Mouse (Mus musculus) lung, adult 2 months (tissue): ENCODE results near the gene Pign. TPM values are rescaled to one million over a fixed set of nuclear protein-coding genes. Genes with fewer than 3 reads are reported as not detected.
A peak's percentile ranks its signal among the peaks of the same experiment; 100 is the strongest.

ENCODE experiments used
- DNase-seq: peaks from one replicate; pipeline ENCODE4 v3.0.0; 2022
- H3K4me1 ChIP-seq: fragments of 200-500 bp; 2 replicates; pipeline ENCODE4 v1.6.1; 2011; ENCODE audit warnings: low read length; ENCODE audit not compliant: control insufficient read depth, insufficient read depth
- H3K4me3 ChIP-seq: fragments of 200-500 bp; replicated peaks from 2 replicates; pipeline ENCODE3; 2011; ENCODE audit warnings: low read depth, mild to moderate bottlenecking, control low read depth, low read length; ENCODE audit errors: extremely low read depth
- CTCF ChIP-seq: fragments of 200-500 bp; IDR thresholded peaks from 2 replicates; pipeline ENCODE4 v1.5.1; 2011; ENCODE audit warnings: mild to moderate bottlenecking, low read length, control low read depth; ENCODE audit not compliant: insufficient read depth
- POLR2A ChIP-seq: fragments of 200-500 bp; IDR thresholded peaks from 2 replicates; pipeline ENCODE4 v1.6.1; 2011; ENCODE audit warnings: low read depth, mild to moderate bottlenecking, control low read depth, low read length, borderline replicate concordance; ENCODE audit errors: extremely low read depth
- WGBS: fragments of 180-500 bp; shearing (Covaris S2); methylation state at CpG from one replicate; pipeline ENCODE4 v1.1.7; 2018; 5-methylcytosine and 5-hydroxymethylcytosine counted together
- polyA plus RNA-seq: library from polyadenylated mRNA; depleted of rRNA; stranded (reverse); fragments of >200 nt; gene quantifications from 2 replicates; pipeline ENCODE4 v1.2.3, GENCODE M21; 2012

Gene Pign
- polyA plus RNA-seq, 1 experiment, result 27.6 TPM

DNA sequence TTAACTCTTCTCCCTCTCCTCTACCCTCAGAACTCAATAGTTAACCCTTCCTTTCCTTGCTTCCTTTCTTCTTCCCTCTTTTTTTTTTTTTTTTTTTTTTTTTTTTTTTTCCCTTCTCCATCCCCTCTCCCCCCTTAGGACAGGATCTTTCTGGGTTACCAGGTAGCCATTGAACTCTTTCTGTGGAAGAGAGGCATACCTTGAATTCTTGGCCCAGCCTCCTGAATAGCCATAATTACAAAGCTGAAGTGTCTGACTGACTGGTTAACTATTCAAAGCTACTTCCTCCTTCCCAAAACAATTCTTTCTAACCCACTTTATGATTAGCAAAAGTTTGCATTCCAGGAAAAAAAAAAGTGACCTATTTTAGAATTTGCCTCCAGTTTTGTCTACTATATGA is 6.2 kb upstream of the Pign start:
- TF ChIP-seq POLR2A (no peak), CTCF (no peak)
- Histone ChIP-seq H3K4me1 (peaks cover 5% of the 10 kb centered on the region), H3K4me3 (no peak overlapping the region)
- DNase-seq, result no peak

DNA sequence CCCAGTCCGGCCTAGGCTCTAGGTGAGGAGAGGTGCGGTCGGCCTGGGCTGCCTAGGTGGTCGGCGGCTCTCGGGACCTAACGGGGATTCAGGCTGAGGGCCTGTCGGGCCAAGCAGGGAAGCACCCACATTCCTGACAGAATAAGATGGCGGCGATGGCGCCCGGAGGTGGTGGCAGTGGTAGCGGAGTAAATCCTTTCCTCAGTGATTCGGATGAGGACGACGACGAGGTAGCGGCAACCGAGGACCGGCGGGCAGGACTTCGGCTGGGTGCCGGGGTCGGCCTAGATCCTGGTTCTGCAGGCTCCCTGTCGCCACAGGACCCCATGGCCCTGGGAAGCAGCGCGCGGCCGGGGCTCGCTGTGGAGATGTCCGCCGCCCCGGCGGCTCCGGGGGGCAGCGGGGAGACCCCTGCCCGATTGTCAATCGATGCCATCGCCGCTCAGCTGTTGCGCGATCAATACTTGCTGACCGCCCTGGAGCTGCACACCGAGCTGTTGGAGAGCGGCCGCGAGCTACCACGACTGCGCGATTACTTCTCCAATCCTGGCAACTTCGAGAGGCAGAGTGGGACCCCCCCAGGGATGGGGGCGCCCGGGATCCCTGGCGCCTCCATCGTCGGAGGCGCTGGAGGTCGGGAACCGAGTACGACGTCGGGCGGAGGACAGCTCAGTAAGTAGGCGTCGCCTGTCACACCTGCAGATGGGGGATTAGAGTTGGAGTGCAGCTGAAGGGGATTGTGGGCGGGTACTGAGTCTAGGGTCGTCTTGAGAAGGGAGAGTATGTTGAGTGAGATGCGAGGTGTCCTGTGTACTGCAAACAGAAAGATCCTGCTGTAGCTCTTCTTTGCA is 710 bp upstream of the Pign start:
- Histone ChIP-seq H3K4me3 (peak overlapping the region; percentile 100), H3K4me1 (peaks cover 5% of the 10 kb centered on the region)
- TF ChIP-seq CTCF (no peak), POLR2A (no peak)
- DNase-seq, result peak; percentile 26
- under 1% methylated on average over 68 of the region's 68 CpGs for WGBS

DNA sequence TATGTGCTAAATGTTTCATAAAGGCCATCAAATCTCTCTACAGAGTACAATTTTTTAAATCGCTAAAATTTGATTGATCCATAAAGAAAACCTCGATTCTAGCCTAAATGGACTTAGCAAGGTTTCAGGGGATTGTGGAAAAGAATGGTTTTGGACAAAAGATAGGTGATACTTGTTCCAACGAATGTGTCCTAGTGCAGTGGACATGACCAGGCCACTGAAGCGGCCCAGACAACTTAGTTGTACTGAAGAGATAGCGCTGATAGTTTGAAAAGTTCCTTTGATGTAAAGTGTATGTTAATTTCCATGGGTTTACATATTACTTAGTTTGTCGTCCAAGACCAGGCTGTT is 682 bp downstream of the Pign start:
- Histone ChIP-seq H3K4me3 (peak overlapping the region; percentile 94), H3K4me1 (peaks cover 3% of the 10 kb centered on the region)
- DNase-seq, result no peak
- WGBS, result 6% methylated on average over 6 of the region's 6 CpGs
- TF ChIP-seq POLR2A (no peak), CTCF (no peak)

DNA sequence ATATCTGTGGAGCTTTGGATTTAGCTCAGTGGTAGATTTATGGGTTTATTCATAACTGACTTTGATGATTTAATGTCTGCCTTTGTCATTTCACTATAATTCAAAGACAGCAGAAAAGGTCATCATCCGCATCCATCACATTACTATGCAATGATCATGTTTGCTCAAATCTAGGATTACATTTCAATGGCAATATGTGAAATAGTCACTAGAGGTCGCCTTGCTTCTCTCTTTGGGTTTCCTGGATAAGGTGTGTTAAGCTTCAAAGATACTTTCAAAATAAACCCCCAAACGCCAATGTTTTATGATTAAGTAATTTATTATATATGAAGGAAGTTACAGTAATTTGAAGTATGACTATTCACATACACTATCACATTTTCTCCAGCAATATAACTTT is 3.5 kb downstream of the Pign start:
- H3K4me3 ChIP-seq, result no peak overlapping the region
- WGBS, result 15% methylated on average over 3 of the region's 3 CpGs
- H3K4me1 ChIP-seq, result no peaks in the 10 kb centered on the region; the same call in none of the 2 replicates
- TF ChIP-seq POLR2A (no peak), CTCF (peak; percentile 27; the same call in 1 of the 2 replicates)
- DNase-seq, result no peak

DNA sequence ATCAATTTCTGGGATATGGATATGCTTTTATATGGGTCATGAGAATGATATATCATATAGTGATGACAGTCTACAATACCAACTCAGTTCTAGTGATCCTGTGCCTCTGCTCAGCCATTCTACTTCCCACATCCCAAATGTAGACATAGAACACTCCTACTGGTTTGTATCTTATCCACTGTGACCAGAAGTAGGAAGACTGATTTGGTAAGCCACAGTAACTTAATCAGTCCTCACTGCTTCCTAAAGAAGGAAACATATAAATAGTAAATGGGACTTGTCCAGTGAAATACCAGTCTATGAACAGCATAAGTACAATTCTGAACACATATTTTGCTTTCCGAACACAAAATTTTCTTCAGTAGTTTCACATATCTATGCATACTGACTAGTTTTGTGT is 9.5 kb downstream of the Pign start:
- Histone ChIP-seq H3K4me3 (no peak overlapping the region), H3K4me1 (no peaks in the 10 kb centered on the region)
- no peak for DNase-seq
- TF ChIP-seq POLR2A (no peak), CTCF (no peak)
- 93% methylated on average over 1 of the region's 1 CpGs for WGBS

DNA sequence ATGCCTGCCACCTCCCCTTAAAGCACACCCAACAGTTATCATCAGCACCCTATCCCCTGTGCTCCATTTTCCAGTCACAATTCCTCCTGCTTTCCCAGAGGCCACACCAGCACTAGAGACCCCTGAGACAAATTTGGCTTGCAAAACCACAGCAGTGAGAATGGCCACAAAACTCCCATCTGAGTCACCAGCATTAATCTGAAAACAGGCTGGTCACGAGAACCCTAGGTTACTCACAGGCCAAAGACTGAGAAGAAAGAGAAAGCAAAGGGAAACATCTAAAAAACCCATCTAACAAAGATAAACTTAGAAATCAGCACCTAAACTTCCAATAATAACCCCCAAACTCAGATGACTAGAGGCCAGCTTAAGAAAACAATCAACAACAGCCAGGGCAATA is 12.8 kb downstream of the Pign start:
- 91% methylated on average over 1 of the region's 1 CpGs for WGBS
- H3K4me3 ChIP-seq, result no peak overlapping the region
- H3K4me1 ChIP-seq, result no peaks in the 10 kb centered on the region
- no peak for DNase-seq
- no peak for TF ChIP-seq POLR2A
- no peak for TF ChIP-seq CTCF

DNA sequence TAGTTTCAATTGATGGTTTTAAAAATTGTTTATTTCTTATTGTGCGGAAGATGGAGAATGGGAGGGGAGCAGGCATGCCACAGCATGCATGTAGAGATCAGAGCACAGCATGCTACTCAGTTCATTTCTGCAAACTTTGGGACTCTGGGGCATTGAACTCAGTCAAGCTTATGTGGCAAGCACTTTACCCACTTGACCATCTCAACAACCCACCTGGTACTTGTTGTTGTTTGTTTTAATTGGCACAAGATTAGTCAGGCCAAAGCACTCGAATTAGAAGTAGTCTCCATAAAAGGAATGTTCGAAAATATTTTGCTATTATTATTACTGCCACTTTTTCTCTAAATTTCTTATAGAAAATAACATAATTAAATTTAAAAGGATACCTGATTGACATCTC is 19.4 kb downstream of the Pign start:
- 65% methylated on average over 3 of the region's 3 CpGs for WGBS
- no peak for TF ChIP-seq POLR2A
- TF ChIP-seq CTCF, result no peak
- no peak overlapping the region for H3K4me3 ChIP-seq
- no peak for DNase-seq
- no peaks in the 10 kb centered on the region for H3K4me1 ChIP-seq

DNA sequence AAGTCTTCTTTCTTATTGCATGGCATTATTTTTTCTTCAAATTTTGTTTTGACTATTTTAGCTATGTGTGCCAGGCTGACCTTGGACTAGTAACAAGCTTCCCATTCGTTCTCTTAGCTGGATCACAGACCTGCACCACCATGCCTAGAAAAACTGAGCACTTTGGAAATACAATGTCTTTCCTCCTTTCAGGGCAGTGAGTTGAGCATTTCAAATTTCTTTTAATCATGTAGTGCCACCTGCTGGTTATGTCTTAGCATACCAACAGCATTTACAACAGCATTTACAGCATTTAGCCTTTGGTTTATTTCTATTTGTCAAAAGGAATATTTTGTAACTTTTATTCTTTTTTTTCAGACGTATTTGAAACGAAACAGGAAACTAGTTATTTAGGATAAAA is 33.0 kb downstream of the Pign start:
- Histone ChIP-seq H3K4me1 (no peaks in the 10 kb centered on the region), H3K4me3 (no peak overlapping the region)
- no peak for DNase-seq
- WGBS, result 32% methylated on average over 3 of the region's 3 CpGs
- no peak for TF ChIP-seq POLR2A
- TF ChIP-seq CTCF, result peak; percentile 6; the same call in 1 of the 2 replicates

DNA sequence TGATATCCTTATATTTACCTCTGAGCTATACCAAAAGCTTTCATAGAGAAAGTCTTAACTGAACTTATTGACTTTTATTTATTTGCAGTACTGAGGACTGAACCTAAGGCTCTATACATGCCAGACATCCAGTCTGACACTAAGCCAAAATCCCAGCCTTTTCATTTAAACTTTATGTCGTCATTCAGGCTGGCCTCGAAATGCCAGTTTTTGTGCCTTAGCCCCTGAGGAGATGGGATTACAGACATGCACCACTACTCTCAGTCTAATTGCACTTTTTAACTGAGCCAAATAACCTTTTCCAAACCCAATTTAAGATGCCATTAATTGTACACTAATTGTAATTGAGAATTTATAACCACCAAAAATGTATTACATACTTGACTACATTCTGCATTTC is 73.8 kb downstream of the Pign start:
- TF ChIP-seq CTCF (no peak), POLR2A (no peak)
- no peak for DNase-seq
- peaks cover 2% of the 10 kb centered on the region; the same call in 1 of the 2 replicates for H3K4me1 ChIP-seq
- no peak overlapping the region for H3K4me3 ChIP-seq
- 81% methylated on average over 2 of the region's 2 CpGs for WGBS

DNA sequence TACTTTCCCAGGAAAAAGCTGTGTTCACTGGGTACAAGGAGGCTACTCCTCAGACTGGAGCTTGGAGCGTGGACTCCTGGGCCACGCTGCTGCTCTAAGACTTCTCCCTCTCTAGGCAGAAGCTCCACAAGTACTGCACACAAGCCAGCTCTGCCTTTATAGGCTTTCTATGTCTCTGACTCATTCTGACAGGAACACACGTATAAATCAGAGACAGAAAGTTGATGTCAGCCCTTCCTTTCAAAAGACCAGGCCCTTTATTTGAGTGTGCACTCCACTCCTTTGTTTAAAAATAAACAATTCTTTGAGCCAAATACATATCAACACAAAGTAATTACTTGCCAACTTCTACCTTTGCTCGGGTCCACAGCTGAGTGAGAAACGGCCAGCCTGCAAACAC is 74.8 kb downstream of the Pign start:
- TF ChIP-seq CTCF (no peak), POLR2A (no peak)
- peaks cover 2% of the 10 kb centered on the region; the same call in 1 of the 2 replicates for H3K4me1 ChIP-seq

More for the DNA sequence above, 74.8 kb downstream of the Pign start:
- WGBS, result 50% methylated on average over 5 of the region's 5 CpGs
- no peak overlapping the region for H3K4me3 ChIP-seq
- no peak for DNase-seq
